Mouse (Mus musculus) bone marrow, adult 2 months (tissue): ENCODE measurements around the gene Spdl1.

ENCODE experiments used
- CTCF ChIP-seq: fragments of 200-500 bp; IDR thresholded peaks from 2 replicates; pipeline ENCODE4 v1.5.1; 2011; ENCODE audit warnings: low read length, control low read depth; ENCODE audit not compliant: control insufficient read depth, insufficient read depth
- POLR2A ChIP-seq: fragments of 200-500 bp; IDR thresholded peaks from 2 replicates; pipeline ENCODE4 v1.6.1; 2011; ENCODE audit warnings: low read depth, mild to moderate bottlenecking, control low read depth, low read length, borderline replicate concordance; ENCODE audit not compliant: control insufficient read depth

GRCm38 (mm10) chr11:34873861-34874260 lies 40.4 kb upstream of the Spdl1 start:
- TF ChIP-seq CTCF (no peak), POLR2A (no peak)
